Mouse (Mus musculus) layer of hippocampus, postnatal 14 days (tissue): ENCODE measurements at regions not wholly inside any gene's neighbourhood (a gene's known extent, or its start where the extent isn't known, plus 50 kb on each side); places are given as distances from the start of the nearest gene placed in this dataset.
A peak's percentile ranks its signal among the peaks of the same experiment; 100 is the strongest.
"Not testable (repeated sequence)": the region's sequence is repeated elsewhere in the genome, so short reads cannot be mapped to it uniquely, and the experiment has no call there.

Experiments
- DNase-seq, 2 experiments: peaks; one replicate each; pipeline ENCODE4 v3.0.0; 2021 to 2022; ENCODE audit warnings: low spot score in 2 of 2, mixed read lengths in 1 of 2

GRCm38 (mm10) chr1:177382596-177383190, 59.5 kb upstream of the Zbtb18 start:
- no peak for DNase-seq

GRCm38 (mm10) chr1:177382147-177382546, 60.0 kb upstream of the Zbtb18 start:
- DNase-seq, result peak in 1 of 2 experiments; percentile 27

- peak in 1 of 2 experiments; percentile 34 for DNase-seq
These were observed 64.0 kb upstream of the Zbtb18 start for GRCm38 (mm10) chr1:177378112-177378511.

GRCm38 (mm10) chr1:177373226-177373825, 68.8 kb upstream of the Zbtb18 start:
- peak in 1 of 2 experiments; percentile 44 for DNase-seq

GRCm38 (mm10) chr1:177372066-177372465, 70.1 kb upstream of the Zbtb18 start:
- DNase-seq, result no peak

GRCm38 (mm10) chr1:177367864-177368610, 74.1 kb upstream of the Zbtb18 start:
- no peak for DNase-seq

GRCm38 (mm10) chr1:177366914-177367313, 75.2 kb upstream of the Zbtb18 start:
- DNase-seq, result no peak

GRCm38 (mm10) chr1:177366475-177366874, 75.7 kb upstream of the Zbtb18 start:
- peak in 1 of 2 experiments; percentile 29 for DNase-seq

- peak; percentile 34 to 57 for DNase-seq
These were observed 77.8 kb upstream of the Zbtb18 start for GRCm38 (mm10) chr1:177364355-177364754.

- no peak for DNase-seq
These were observed 79.8 kb upstream of the Zbtb18 start for GRCm38 (mm10) chr1:177362398-177362797.

- DNase-seq, result no peak
These were observed 90.5 kb upstream of the Akt3 start for GRCm38 (mm10) chr1:177348400-177349092.

GRCm38 (mm10) chr1:177347208-177347607, 89.2 kb upstream of the Akt3 start:
- peak in 1 of 2 experiments; percentile 66 for DNase-seq

GRCm38 (mm10) chr1:177346540-177346939, 88.5 kb upstream of the Akt3 start:
- DNase-seq, result no peak

GRCm38 (mm10) chr1:177345540-177345939, 87.5 kb upstream of the Akt3 start:
- no peak for DNase-seq

- DNase-seq, result no peak
These were observed 85.9 kb upstream of the Akt3 start for GRCm38 (mm10) chr1:177343949-177344348.

- DNase-seq, result no peak
These were observed 85.1 kb upstream of the Akt3 start for GRCm38 (mm10) chr1:177343121-177343520.

GRCm38 (mm10) chr1:177340232-177340631, 82.2 kb upstream of the Akt3 start:
- no peak for DNase-seq

GRCm38 (mm10) chr1:177339207-177339787, 81.3 kb upstream of the Akt3 start:
- not testable (repeated sequence) for DNase-seq

GRCm38 (mm10) chr1:177338466-177339206, 80.6 kb upstream of the Akt3 start:
- peak; percentile 78 to 81 for DNase-seq

- no peak for DNase-seq
These were observed 79.8 kb upstream of the Akt3 start for GRCm38 (mm10) chr1:177337756-177338155.

- DNase-seq, result no peak
These were observed 79.1 kb upstream of the Akt3 start for GRCm38 (mm10) chr1:177337141-177337540.
